Mouse (Mus musculus): ENCODE measurements around the gene Mrpl23. TPM values are rescaled to one million over a fixed set of nuclear protein-coding genes. Genes with fewer than 3 reads are reported as not detected.

Gene Mrpl23
- polyA plus RNA-seq, 1 experiment from 2014 or later = 21.6 TPM

DNA sequence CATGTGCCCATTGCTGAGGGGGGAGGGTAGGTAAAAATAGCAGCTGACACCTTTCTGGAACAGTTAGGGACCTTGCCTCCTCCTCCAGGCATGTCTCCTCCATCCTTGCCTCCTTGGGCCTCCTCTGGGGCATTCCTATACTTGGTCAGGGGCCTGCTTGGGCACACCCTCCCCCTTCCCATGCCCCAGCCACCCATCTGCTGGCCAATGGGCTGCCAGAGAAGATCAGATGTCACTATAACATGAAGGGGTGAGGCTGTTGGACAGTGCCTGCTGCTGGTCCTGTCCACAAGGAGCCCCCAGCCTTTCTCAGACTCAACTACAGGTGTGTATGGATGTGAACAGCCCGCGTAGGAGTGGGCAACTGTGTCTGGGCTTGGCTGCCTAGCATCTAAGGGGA is 33.9 kb upstream of the Mrpl23 start, which contains the start of gene Tnnt3:
TSS of gene Tnnt3 (plus strand) at position 262 of the 400 bp plus-strand sequence.
- 86% methylated on average over 2 of the region's 2 CpGs for WGBS
- no peaks in the 10 kb centered on the region for H3K4me1 ChIP-seq (replicated peaks; ENCODE audit: control insufficient read depth, insufficient read depth, low read length)
- H3K4me2 ChIP-seq (replicated peaks) = no peak within 1 kb of the TSS
- no peak within 1 kb of the TSS for H3K27ac ChIP-seq
- no peak for DNase-seq (ENCODE audit: low spot score)
- no peaks in the 10 kb centered on the region for H3K36me3 ChIP-seq (replicated peaks; ENCODE audit: control insufficient read depth, insufficient read depth)
- H3K27me3 ChIP-seq (ENCODE audit: control insufficient read depth, insufficient read depth, low read length) = no peaks in the 10 kb centered on the region
- H3K9me3 ChIP-seq (ENCODE audit: control insufficient read depth, low read length) = no peaks in the 10 kb centered on the region
- no peak for ATAC-seq (ENCODE audit: low FRiP score)
- no peak within 1 kb of the TSS for H3K4me3 ChIP-seq (replicated peaks; ENCODE audit: low read length)
- H3K9ac ChIP-seq = no peak within 1 kb of the TSS

DNA sequence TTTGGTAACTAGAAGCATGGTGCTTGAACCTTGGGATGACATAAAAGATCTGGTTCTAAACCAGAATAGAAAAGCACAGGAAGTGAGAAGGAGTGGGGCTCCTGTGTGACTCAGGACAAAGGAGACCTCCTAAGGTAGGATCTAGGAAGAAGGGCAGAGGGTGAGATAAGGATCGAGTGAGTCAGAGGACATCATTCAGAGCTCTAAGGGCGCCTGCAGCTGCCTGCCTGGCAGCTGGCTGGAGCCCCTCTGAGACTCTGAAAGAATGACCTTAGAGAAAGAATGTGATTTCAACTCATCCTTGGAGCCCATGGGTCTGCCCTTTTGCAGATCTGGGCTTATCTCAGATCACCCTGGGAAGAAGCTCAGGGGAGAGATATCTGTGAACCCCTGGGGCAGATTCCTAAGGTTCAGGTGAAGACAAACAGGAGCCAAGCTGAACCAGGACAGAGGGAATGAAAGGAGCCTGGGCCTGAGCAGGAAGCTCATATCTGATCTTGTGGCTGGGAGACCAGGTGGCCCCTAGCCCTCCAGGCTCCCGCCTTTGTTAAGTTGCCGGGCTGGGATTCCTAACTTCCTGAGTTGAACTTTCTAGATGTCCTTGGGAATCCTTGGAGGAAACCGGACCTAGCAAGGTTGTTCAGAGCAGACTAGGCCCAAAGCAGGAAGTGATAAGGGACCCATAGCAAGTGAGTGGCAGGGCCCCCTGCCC is 33.3 kb upstream of the Mrpl23 start:
- H3K4me1 ChIP-seq (replicated peaks; ENCODE audit: control insufficient read depth, insufficient read depth, low read length) = no peaks in the 10 kb centered on the region
- H3K9me3 ChIP-seq (ENCODE audit: control insufficient read depth, low read length) = no peaks in the 10 kb centered on the region
- H3K36me3 ChIP-seq (replicated peaks; ENCODE audit: control insufficient read depth, insufficient read depth) = no peaks in the 10 kb centered on the region
- no peak overlapping the region for H3K4me2 ChIP-seq (replicated peaks)
- H3K27ac ChIP-seq = no peak overlapping the region
- no peaks in the 10 kb centered on the region for H3K27me3 ChIP-seq (ENCODE audit: control insufficient read depth, insufficient read depth, low read length)
- DNase-seq (ENCODE audit: low spot score) (no peak), ATAC-seq (ENCODE audit: low FRiP score) (no peak)
- 81% methylated on average over 5 of the region's 5 CpGs for whole genome bisulfite sequencing
- H3K9ac ChIP-seq = no peak overlapping the region
- H3K4me3 ChIP-seq (replicated peaks; ENCODE audit: low read length) = no peak overlapping the region

DNA sequence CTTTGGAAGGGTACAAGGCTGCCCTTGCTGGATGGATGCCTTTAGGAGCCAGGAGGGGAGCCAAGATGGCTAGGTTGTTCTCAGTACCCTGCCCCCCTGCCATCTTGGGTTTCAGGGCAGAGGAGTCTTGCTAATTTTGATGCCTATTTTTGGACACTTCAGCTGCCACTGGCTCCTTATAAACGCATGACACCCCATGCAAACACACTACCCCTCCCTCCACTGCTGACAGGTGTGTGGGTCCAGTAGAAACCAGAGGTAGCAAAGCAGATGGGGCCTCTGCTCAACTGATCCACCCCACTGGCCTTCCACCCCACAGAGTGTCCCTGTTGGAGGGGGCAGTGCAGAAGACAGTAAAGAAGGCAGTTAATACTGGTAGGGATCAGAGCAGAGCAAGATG is 32.5 kb upstream of the Mrpl23 start:
- no peak overlapping the region for H3K4me2 ChIP-seq (replicated peaks)
- H3K4me1 ChIP-seq (replicated peaks; ENCODE audit: control insufficient read depth, insufficient read depth, low read length) = no peaks in the 10 kb centered on the region
- ATAC-seq (ENCODE audit: low FRiP score) (no peak), DNase-seq (ENCODE audit: low spot score) (no peak)
- H3K27ac ChIP-seq = no peak overlapping the region
- H3K27me3 ChIP-seq (ENCODE audit: control insufficient read depth, insufficient read depth, low read length) = no peaks in the 10 kb centered on the region
- H3K4me3 ChIP-seq (replicated peaks; ENCODE audit: low read length) = no peak overlapping the region
- H3K9ac ChIP-seq = no peak overlapping the region
- H3K36me3 ChIP-seq (replicated peaks; ENCODE audit: control insufficient read depth, insufficient read depth) = no peaks in the 10 kb centered on the region
- WGBS = 100% methylated on average over 1 of the region's 1 CpGs
- H3K9me3 ChIP-seq (ENCODE audit: control insufficient read depth, low read length) = no peaks in the 10 kb centered on the region

- H3K9ac ChIP-seq = no peak overlapping the region
- H3K4me2 ChIP-seq (replicated peaks) = no peak overlapping the region
- peaks cover 13% of the 10 kb centered on the region for H3K4me1 ChIP-seq (replicated peaks; ENCODE audit: control insufficient read depth, insufficient read depth, low read length)
- no peaks in the 10 kb centered on the region for H3K27me3 ChIP-seq (ENCODE audit: control insufficient read depth, insufficient read depth, low read length)
- no peak for ATAC-seq (ENCODE audit: low FRiP score)
- H3K36me3 ChIP-seq (replicated peaks; ENCODE audit: control insufficient read depth, insufficient read depth) = no peaks in the 10 kb centered on the region
- no peak for DNase-seq (ENCODE audit: low spot score)
- no peak overlapping the region for H3K4me3 ChIP-seq (replicated peaks; ENCODE audit: low read length)
- WGBS = 88% methylated on average over 4 of the region's 4 CpGs
- H3K27ac ChIP-seq = no peak overlapping the region
- H3K9me3 ChIP-seq (ENCODE audit: control insufficient read depth, low read length) = no peaks in the 10 kb centered on the region
These were observed 29.3 kb upstream of the Mrpl23 start for GRCm38 (mm10) chr7:142503206-142503605.

DNA sequence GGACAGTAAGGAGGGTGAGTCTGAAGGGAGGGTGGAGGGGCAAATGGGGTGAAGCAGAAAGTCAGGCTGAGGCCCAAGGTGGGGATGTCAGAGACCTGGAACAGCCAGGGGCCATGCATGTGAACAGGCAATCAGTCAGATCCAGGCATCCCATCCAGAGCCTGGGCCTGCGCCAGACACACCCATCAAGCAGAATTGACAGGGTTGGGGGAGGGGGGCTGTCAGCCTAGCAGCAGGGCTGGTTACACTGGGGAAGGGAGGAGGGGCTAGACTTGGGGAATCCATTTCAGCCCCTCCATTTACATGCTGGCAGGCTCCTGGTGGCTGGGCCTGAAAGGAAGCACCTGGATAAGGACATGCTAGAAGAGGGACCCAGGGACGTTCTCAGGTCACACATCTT is 26.5 kb upstream of the Mrpl23 start:
- H3K4me1 ChIP-seq (replicated peaks; ENCODE audit: control insufficient read depth, insufficient read depth, low read length) = peaks cover 20% of the 10 kb centered on the region
- H3K9ac ChIP-seq = no peak overlapping the region
- WGBS = 27% methylated on average over 2 of the region's 2 CpGs
- no peak overlapping the region for H3K27ac ChIP-seq
- DNase-seq (ENCODE audit: low spot score) (no peak), ATAC-seq (ENCODE audit: low FRiP score) (peak; percentile 38; the same call in 1 of the 2 replicates)
- H3K9me3 ChIP-seq (ENCODE audit: control insufficient read depth, low read length) = no peaks in the 10 kb centered on the region
- no peaks in the 10 kb centered on the region for H3K36me3 ChIP-seq (replicated peaks; ENCODE audit: control insufficient read depth, insufficient read depth)
- H3K27me3 ChIP-seq (ENCODE audit: control insufficient read depth, insufficient read depth, low read length) = no peaks in the 10 kb centered on the region
- no peak overlapping the region for H3K4me2 ChIP-seq (replicated peaks)
- H3K4me3 ChIP-seq (replicated peaks; ENCODE audit: low read length) = no peak overlapping the region

DNA sequence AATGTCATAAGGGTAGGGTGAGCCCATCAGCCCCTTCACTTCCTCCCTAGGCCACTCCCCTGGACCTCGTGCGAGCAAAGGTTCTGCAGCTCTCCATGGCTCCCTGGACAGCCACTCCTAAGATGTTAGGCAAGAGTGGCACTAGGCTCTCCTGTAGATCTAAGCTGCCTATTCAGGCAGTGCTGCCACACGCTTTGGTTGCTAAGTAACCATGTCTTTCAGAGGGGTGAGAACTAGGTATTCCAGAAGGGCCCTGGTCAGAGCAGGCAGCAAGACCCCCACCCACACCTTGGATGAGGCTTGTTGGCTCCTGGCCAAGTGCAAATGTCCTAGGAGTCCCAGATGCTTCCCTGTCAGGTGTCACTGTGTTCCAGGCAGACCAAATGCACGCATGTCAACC is 26.0 kb upstream of the Mrpl23 start:
- 25% methylated on average over 4 of the region's 4 CpGs for WGBS
- H3K27ac ChIP-seq = no peak overlapping the region
- H3K9ac ChIP-seq = no peak overlapping the region
- H3K4me2 ChIP-seq (replicated peaks) = no peak overlapping the region
- H3K4me1 ChIP-seq (replicated peaks; ENCODE audit: control insufficient read depth, insufficient read depth, low read length) = peaks cover 20% of the 10 kb centered on the region
- no peak overlapping the region for H3K4me3 ChIP-seq (replicated peaks; ENCODE audit: low read length)
- H3K27me3 ChIP-seq (ENCODE audit: control insufficient read depth, insufficient read depth, low read length) = no peaks in the 10 kb centered on the region
- ATAC-seq (ENCODE audit: low FRiP score) (0 out of 2 replicates have a peak, but pooled peaks have one; percentile 13), DNase-seq (ENCODE audit: low spot score) (no peak)
- no peaks in the 10 kb centered on the region for H3K36me3 ChIP-seq (replicated peaks; ENCODE audit: control insufficient read depth, insufficient read depth)
- H3K9me3 ChIP-seq (ENCODE audit: control insufficient read depth, low read length) = no peaks in the 10 kb centered on the region

DNA sequence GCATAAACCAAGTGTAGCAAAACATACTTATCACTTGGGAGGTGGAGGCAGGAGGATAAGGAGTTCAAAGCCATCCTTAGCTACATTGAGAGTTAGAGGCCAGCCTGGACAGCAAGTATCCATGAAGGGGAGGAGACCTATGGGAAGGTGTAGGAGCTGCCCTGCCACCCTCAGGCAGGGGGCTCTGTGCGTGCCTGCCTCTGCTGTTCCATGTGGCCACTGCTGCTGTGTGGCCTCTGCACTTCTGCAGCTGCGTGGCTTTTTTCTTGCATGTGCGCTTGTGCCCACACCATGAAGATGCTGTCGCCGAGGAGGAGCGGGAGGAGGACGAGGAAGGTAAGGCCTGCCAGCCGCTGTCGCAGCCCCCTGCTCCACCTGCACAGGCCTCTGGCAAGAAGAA is 25.0 kb upstream of the Mrpl23 start:
- 95% methylated on average over 9 of the region's 9 CpGs for WGBS
- no peak overlapping the region for H3K9ac ChIP-seq
- H3K4me2 ChIP-seq (replicated peaks) = no peak overlapping the region
- ATAC-seq (ENCODE audit: low FRiP score) (no peak), DNase-seq (ENCODE audit: low spot score) (no peak)
- no peak overlapping the region for H3K4me3 ChIP-seq (replicated peaks; ENCODE audit: low read length)
- peaks cover 20% of the 10 kb centered on the region for H3K4me1 ChIP-seq (replicated peaks; ENCODE audit: control insufficient read depth, insufficient read depth, low read length)
- no peak overlapping the region for H3K27ac ChIP-seq
- no peaks in the 10 kb centered on the region for H3K27me3 ChIP-seq (ENCODE audit: control insufficient read depth, insufficient read depth, low read length)
- H3K36me3 ChIP-seq (replicated peaks; ENCODE audit: control insufficient read depth, insufficient read depth) = no peaks in the 10 kb centered on the region
- H3K9me3 ChIP-seq (ENCODE audit: control insufficient read depth, low read length) = no peaks in the 10 kb centered on the region

DNA sequence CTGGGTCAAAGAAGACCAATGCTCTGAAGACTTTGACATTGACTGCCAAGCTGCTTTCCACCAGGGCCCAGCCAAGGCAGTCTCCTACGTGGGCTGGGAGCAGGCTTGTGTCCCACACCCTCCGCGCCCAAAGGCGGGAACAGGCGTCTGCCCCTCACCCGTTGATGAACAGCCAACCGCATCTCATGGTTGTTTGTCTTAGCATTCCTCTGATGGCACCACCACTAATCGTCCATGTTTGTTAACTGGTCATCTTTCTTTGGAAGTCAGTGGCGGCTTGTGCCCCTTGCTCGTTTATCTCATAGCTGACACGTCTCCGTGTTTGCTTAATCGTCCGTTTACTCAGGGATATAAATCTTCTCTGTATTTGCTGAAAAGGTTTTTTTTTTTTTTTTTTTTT is 23.0 kb upstream of the Mrpl23 start:
- Histone ChIP-seq H3K27ac (peak overlapping the region; percentile 65), H3K4me2 (replicated peaks) (no peak overlapping the region), H3K4me1 (replicated peaks; ENCODE audit: control insufficient read depth, insufficient read depth, low read length) (peaks cover 20% of the 10 kb centered on the region), H3K9me3 (ENCODE audit: control insufficient read depth, low read length) (no peaks in the 10 kb centered on the region), H3K4me3 (replicated peaks; ENCODE audit: low read length) (no peak overlapping the region), H3K36me3 (replicated peaks; ENCODE audit: control insufficient read depth, insufficient read depth) (no peaks in the 10 kb centered on the region), H3K9ac (no peak overlapping the region), H3K27me3 (ENCODE audit: control insufficient read depth, insufficient read depth, low read length) (no peaks in the 10 kb centered on the region)
- ATAC-seq (ENCODE audit: low FRiP score) (no peak), DNase-seq (ENCODE audit: low spot score) (no peak)
- WGBS = 25% methylated on average over 14 of the region's 14 CpGs

GRCm38 (mm10) chr7:142510021-142510777 is 22.3 kb upstream of the Mrpl23 start:
- 12% methylated on average over 12 of the region's 12 CpGs for whole genome bisulfite sequencing
- Histone ChIP-seq H3K9me3 (ENCODE audit: control insufficient read depth, low read length) (no peaks in the 10 kb centered on the region), H3K27me3 (ENCODE audit: control insufficient read depth, insufficient read depth, low read length) (no peaks in the 10 kb centered on the region), H3K9ac (no peak overlapping the region), H3K27ac (peak overlapping the region; percentile 65), H3K4me3 (replicated peaks; ENCODE audit: low read length) (no peak overlapping the region), H3K4me1 (replicated peaks; ENCODE audit: control insufficient read depth, insufficient read depth, low read length) (peaks cover 20% of the 10 kb centered on the region), H3K4me2 (replicated peaks) (no peak overlapping the region), H3K36me3 (replicated peaks; ENCODE audit: control insufficient read depth, insufficient read depth) (no peaks in the 10 kb centered on the region)
- DNase-seq (ENCODE audit: low spot score) (no peak), ATAC-seq (ENCODE audit: low FRiP score) (no peak)
